Mouse (Mus musculus) R1 (cell line): ENCODE data around the gene 1110059E24Rik.
A peak's percentile ranks its signal among the peaks of the same experiment; 100 is the strongest.

Source experiments
- DNase-seq: peaks from one replicate; pipeline ENCODE4 v3.0.0-alpha.2; 2018; ENCODE audit warnings: low read depth, low spot score

1110059E24Rik gene

DNA sequence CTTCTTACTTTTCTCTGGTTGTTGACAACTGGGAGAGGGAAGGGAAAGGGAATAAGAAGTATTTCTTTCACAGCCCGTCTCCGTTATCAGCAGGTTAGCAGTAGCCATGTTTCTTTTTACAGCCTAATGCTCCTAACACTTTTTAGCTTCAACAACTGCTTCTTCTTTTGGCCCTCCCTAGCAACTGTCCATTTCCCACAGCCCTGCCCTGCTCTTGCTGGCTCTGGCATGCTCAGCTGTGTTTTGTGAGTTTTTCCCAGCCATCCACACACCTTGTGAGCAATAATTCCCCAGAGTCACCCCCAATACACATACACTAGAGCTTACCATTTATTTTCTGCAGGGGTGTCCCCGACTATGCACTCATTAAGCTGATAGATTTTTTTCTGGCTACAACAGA, 75.3 kb downstream of the 1110059E24Rik start:
- DNase-seq = no peak

DNA sequence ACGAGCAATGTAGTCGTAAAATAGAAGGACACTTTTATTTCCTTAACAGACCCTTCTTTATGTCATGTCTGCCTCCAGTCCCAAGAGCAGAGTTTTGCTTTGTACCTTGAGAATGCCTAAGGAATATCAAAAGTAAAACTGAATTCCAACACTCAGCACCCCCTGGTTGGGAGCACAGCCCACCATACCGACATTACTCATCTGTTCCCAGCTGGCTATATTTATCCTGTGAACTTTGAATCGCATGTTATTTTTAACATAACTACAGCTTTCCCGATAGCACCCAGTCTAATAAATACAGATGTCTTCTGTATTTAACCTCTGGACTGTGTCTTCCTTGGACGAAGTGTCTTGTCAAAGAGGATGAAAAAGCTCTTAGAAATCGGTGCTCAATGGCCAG, 80.8 kb downstream of the 1110059E24Rik start:
- no peak for DNase-seq

DNA sequence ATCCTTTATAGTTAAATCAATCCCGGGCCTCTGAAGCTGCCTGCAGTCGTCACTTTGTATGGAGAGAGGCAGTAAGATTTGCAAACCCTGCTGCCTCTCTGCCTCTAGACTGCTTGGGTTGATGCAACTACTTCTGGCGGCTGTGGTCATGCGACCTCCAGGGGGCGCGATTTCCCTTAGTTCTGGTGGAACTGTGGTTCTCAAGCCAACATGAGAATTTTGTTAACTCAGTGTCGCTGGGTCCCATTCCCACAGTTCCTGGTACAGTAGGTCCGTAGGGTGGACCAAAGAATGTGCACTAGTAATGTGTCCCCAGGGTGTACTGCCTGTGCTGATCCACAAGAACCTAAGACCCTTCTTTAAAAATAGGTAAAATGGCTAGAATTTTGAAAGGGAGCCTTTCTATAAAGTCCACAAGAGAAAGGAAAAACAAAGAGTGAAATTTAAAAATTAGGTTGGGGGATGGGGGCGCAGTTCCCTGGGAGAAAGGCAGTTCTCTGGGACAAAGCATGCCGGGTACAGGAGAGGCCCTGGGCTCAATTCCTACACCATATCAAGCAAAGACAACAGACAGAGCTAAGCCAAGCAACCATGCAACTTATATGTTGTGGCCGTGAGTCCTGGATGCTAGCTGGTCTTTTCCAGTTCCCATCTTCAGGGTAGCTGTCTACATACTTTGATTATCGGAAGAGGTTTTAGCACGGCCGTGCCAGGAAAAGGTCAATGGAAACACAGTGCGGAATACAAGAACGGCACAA, 81.4 kb downstream of the 1110059E24Rik start:
- DNase-seq = peak; percentile 85

DNA sequence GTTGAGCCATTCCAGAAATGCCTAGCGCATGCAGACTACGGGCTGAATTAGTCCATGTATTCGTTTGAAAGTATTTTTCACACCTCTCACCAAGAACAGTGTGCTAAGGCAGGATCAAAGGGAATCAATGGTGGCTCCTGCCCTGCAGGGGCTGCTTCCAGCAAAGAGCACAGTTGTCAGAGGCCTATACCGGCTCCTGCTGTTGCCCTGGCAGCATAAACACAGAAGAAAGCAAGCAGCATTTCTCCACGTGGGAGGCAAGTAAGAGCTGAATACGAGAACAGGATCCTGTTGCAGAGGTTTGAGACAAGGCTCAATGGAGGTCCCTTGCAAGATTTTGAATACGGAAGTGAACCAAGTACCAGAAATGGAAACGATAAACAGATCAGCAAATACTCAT, 82.0 kb downstream of the 1110059E24Rik start:
- DNase-seq = peak; percentile 43

- DNase-seq = no peak
Observed at GRCm38 (mm10) chr19:21568528-21569185, 84.1 kb downstream of the 1110059E24Rik start.

DNA sequence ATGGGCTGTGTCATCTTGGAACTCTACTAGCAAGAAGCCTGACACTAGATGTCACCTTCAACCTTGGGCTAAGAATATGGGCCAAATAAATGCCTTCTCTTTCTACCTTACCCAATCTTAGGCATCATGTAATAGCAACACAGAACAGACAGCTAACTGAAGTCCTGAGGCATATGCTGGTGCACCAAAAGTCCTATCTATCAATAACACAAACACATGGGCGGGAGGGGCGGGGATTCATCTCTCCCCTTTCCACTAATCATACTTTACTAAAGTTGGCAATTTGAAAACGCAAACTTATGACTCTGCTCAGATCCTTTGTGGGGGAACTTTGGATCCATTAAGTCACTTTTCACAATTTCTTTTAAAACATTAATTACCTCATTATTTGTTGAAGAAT, 84.8 kb downstream of the 1110059E24Rik start:
- no peak for DNase-seq

DNA sequence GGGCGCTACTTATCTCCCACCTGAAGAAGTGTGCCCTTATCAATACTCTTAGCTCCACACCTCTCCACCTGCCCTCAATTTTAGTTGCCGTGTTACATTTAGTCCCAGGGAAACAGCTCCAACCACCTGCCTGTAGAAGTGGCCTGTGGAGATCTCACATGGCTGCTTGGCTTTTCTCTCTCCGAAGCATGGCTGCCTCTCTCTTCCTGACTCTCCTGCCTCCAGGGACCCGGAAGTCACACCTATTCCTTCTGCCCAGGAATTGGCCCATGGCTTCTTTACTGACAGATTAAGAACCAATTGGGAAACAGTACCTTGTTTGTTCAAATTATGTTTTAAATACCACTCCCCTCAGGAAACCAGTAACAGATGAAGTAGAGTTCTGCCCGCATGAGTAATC, 86.3 kb downstream of the 1110059E24Rik start:
- DNase-seq = peak; percentile 80

DNA sequence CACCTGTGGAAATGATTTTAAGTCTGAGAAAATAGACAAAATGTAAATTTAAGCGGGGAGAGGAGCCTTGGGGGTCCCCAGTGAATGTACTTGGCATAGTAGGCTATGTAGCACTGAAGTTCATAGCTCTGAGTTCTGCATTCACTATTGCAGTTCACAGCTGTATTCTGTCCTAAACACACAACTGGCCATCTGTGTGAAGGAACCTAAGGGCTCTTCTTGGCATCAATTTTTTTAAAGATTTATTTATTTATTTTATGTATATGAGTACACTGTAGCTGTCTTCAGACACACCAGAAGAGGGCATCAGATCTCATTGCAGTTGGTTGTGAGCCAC, 88.3 kb downstream of the 1110059E24Rik start:
- DNase-seq = no peak

DNA sequence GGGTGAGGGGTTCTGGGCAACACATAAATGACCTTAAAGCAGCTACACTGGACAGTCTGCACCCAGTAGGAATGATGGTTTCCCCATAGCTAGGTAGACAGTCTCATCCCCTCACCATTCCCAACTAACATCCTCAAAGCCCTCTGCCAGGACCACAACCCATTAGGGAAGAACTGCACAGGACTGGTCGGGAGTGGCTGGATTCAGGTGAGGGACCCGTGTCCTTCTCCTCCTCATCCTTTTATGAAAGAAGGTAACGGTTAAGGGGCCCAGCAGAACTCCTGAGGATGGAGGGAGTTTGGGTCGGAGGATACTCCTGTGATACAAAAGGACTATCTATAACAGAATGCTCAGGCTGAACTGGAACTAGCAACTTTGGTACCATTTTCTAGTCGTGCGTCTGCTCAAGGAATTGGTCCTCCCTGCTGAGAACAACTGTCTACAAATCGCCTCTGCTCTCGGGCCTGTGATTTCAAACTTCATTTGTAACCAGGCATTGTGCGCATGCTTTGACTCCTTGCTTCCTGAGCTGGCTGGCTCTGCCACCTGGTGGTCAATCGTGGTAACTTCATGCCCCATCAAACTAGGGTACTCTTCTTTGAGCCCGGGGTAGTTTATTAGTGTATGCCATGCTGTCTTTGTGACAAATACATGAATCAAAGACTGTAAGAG, 88.9 kb downstream of the 1110059E24Rik start:
- peak; percentile 80 for DNase-seq

DNA sequence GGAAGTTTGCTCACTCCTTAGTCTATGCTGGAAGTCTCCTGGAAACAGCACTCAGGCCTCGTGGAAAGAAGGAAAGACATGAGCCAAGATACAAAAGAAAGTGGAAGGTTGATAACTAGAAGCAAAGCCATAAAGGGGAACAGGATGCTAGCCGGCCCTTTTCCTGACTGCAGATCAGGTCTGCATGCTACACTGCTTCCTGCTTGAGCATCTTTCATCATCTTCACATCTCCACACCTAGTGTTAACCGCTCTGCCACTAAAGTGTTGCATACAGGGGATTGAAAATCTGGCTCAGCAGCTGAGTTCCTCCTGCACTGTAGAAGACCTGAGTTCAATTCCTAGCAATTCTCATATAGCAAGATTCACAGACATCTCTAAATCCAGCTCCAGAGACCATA, 89.8 kb downstream of the 1110059E24Rik start:
- no peak for DNase-seq

DNA sequence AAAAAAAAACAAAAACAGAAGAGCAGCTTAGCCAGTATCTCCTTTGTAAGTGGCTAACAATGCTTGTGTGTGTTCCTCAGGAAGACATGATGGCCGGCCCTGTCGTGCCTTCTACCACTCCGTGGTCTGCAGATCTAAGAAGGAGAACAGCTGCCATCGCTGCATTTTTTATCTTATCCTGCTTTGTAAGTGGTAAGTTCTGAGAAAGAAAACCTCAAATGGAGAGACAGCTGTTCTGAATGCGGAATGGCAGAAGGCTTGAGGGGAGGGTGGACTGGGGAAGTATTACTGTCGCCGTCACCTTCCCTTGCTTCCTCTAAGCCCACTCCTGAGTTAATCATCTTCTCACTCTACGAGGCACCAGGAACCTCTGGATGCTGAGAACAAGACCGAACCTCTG, 100.0 kb downstream of the 1110059E24Rik start:
- no peak for DNase-seq

DNA sequence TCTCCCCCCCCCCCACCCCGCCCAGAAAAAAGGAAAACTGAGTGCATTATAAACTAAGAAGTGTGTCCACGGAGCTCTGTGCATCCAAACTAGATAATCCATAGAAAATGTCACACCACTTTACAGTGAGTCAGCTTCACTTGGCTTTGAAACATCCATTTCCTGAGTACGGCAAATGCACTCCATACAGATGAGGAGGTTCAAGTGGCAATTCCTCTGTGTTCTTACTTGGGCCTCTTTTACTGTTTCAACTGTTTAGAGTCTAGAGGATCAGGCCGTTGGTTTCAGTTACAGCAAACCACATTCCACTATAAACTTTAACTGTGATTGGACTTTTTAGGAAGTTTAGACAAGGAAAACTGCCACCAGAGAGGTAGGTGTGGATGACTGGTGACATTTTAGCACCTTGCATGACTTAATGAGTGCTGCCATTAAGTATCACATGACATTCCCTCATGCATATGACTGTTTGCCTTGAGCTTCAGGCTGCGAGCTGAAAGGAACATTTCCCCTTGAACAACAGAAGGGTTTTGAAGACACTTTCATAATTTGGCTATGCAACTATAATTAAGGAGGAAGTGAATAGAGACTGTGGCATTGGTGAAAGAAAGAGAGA, 100.7 kb downstream of the 1110059E24Rik start:
- no peak for DNase-seq

DNA sequence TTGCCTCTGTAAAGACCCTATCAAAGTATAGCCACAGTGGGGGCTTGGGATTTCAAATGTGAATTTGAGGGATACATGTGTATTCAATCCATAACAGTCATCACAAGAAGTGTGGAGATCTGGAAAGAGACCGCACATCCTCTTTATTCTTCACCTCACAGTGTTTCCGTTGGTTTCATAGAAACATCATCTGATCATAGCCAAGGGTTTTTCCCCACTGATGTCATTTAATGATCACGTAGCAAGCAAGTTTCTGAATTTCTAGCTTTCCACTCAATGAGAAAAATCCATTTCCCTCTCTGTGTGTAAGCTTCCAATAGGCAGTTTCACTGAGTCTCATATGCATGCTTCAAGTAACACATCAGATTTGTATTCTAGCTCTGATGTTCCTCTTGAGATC, 103.1 kb downstream of the 1110059E24Rik start:
- no peak for DNase-seq

DNA sequence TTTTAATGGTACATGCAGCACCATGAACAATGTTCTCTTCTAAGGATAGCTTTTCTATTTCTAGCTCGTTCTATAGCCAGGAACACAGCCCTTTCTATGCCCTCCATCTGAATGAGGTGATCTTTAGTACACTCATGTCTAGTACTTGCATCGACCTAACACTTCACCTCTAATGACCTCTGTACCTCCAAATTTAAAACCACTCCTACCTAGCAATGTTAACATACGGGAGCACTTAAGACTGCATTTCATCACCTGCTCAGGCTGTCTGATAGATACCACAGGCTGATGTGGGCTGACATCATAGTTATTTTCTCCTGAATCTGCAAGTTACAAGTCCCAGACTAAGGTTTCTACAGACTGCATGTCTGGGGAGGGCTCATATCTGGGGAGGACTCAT, 103.8 kb downstream of the 1110059E24Rik start:
- DNase-seq = no peak

GRCm38 (mm10) chr19:21537125-21537524, 115.7 kb downstream of the 1110059E24Rik start:
- DNase-seq = no peak
